Mouse (Mus musculus) ZHBTc4 (cell line): ENCODE measurements around the gene Fam53b.

Source experiments
- DNase-seq: peaks from one replicate; pipeline ENCODE4 v3.0.0-alpha.2; 2011; ENCODE audit warnings: low read depth, low spot score

The Fam53b gene

DNA sequence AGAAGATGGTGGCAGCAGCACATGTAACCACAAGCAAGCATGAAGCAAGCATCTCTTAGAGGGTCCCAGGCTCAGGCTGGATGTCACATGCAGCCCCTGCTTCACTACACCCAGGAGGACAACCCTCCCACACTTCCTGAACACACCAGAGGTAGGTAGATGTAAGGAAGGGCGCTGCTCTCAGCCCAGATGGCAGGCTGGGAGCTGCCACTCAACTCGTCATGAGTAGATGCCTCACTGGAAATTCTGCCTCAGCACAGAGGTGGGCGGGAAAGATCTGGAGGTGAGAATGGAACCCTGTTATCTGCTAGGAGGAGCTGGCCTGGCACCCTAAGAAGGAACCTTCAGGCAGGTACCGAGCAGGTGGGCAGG, 45.7 kb downstream of the Fam53b start:
- no peak for DNase-seq

DNA sequence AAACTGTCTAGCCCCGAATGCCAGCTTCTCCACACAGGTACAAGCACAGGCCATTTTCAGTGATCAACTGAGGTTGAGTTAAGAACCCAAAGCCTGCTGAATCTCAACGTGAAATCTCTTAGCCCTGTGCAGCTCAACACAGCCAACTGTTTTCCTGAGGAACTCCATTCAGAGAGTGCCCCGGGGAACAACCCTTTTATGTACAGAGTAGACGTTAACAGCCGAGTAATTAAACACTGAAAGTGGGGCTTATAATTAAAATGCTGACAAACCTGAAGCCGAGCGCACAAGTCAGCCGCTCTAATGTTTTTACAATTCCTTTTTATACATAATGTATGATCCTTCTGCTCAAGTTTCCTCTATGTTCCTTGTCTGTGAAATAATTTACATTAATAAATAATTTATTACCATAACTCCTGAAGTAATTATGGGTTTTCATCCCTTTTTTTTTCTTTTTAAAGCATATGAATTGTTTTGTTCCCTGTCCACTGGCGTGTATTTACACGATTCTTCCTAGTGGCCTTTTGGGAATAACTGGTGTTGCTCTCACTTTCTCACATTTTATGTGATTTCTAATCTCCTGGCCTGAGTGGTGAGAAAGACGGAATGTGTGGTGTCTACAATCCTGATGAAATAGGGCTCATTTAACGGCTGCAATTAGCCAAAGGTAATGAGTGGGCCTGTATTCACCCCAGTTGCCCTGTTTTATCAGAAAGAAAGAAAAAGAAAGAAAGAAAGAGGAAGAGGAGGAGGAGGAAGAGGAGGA, 46.3 kb downstream of the Fam53b start:
- DNase-seq, result no peak

DNA sequence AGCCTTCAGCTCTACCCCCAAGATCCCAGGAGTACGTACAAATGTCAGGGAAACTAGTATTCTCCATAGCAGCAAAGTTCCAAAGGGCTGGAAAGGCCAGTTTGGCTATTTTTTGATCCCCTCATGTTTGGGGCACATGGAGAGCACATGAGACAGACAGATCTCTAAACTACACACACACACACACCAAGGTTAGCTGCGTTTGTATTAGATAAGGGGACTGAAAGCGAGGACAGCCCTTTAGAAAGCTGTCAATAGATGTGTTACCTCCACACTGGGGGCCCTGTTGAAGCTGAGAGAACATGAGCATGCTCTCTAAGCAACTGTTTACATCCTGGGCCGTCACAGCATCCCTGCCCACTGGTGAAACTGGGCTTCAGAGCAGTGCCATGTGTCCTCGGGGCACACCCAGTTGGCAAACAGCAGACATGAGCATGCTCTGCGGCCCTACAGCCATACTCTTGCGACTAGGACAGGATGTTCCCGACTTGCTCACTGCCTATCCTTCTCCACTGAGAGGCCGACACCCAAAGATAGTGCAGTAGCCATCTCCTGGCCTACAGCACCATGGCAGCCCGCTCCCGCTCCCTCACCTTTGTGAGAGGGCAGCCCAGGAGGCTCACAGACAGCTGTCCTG, 47.3 kb downstream of the Fam53b start:
- DNase-seq, result no peak

DNA sequence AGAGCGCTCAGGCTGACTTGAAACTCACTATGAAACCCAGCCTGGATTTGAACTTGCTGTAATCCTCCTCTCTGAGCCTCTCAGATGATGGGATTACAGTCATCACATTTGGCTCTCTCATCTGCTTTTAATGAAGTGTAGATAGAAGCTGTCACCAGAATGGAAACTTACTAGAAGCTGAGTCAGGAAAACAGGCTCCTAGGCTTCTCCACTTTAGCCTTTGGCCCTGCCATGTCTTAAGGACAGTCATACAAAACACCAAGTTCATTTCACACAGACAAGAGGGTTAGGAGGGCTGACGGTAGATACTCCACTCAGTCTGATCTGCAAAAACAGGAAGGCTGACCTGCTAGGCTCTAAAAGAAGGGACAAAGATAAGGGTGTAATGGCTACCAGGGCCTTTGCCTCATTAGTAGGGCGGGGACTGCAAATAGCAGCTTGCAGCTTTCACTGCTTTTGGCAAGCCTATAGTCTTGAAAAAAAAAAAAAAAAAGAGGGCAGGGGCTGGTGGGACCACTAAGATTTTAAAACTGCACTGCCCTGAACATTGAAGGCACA, 48.0 kb downstream of the Fam53b start:
- DNase-seq, result no peak

DNA sequence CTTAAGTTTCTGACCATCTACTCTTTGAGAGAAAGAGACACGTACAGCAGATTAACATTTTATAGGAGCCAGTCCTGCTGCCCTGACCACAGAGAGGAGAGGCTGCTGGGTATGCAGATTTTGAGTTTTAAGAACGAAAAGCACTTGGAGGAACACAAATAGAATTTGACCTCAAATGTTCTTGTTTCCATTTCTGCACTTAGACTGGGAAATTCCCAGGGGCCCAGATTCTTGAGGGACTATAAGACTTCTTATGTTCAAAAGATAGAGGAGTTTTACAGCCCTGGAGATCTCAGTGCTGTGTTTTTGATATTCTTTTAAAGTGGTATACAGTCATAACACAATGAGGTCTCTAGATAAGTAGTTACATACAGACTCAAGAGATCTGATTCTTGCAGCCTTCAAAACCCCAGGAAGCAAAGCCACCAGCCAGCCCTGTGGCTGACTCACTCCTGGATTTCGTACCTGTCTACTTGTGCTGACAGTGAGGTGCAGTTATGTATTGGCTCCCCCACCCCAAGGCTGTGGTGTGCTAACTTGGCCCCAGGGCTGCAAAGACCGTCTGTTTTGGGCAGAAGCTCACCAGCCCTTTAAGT, 48.7 kb downstream of the Fam53b start:
- no peak for DNase-seq

DNA sequence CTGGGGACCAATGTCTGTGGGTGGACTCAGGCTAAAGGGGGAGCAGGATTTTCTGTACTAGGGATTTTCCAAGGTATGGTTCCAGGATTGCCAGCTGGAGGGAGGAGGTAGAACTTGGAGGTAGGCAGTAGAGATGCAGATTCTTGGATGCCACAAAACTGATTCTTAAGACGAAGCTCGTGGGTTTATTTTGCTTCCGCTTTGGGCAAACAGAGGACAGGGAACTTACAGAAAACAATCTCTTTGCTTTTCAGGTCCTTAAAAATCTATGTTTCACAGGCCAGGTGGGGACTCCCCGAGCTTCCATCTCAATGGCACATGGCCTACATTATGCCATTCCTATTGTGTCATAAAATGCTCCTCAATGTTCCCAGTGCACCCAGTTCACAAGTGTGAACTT, 49.4 kb downstream of the Fam53b start:
- no peak for DNase-seq

DNA sequence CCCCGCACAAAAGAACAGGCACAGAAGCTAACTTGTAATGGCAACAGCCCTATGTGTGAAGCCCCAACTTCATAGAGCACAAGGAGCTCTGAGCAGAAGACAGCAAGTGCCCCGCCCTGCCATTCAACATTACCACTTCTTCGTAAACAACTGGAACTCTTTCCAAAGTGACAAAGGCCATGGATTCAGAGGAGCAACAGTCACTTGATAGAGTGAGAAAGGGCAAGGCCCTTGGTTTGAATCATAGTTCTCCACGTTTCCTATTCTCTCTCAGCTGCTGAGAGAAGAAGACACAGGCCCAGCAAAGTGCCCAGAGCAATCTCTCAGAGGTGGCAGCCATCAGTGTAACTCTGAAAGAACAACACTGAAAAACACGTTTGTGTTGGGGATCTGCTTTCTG, 49.8 kb downstream of the Fam53b start:
- DNase-seq, result no peak

DNA sequence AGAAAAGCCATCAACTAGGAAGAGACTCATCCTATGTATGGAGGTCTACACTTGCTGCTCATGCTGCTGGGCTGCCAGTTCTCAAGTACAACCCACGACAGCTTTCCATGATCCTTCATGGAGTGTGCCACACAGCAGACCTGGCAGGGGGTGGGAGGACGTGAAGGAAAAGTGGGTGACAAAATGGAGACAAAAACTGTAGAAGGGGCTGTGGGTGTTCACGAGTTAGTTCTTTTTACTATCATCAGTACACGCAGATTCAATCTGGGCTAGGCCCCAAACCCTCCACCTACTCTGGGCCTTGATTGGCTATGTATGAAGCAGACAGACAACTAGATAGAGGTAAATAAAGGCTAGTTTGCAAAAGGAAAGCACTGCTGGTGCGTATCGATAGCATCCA, 50.3 kb downstream of the Fam53b start:
- DNase-seq, result no peak

DNA sequence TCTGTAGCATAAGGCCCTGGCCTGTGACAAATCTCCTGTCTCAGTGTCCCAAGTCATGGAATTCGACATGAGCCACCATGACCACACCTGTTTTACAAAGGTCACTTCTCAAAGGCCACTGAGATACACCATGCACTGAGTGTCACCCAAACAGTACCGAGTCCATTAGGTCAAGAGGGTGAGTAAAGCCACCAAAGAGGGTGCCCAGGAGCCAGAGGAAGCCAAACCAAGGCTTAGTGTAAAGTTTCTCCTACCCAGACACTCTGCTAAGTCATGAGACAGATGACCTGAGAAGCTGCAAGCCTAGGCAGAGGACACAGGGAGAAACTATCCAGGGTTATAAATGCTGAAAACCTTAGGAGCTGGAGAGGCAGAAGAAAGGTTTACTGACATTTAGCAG, 52.3 kb downstream of the Fam53b start:
- no peak for DNase-seq

DNA sequence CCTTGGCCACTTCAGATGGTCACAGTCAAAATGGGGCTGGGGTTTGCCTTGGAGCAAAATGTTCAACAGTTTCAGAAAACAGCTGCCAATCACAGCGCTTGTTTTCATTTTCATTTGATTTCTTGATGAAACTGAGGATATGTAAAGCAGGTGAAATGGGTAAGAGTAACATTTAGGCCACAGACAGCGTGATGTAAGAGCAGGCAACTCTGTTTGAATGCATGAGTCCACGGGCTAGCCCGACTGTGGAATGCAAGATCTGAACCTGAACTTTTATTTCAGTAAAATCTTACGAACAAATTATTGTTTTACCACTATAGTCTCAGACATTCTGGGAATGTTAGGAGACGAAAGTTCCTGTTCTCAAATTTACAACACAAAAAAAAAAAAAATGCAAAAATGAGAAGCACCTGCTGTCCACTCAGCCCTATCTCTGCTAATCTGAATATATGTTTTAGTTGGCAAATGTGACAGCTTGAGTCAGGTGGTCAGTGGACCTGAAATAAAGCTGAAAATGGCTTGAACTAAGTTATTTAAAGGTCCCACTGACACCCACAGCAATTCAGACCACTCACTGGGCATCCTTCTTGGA, 53.0 kb downstream of the Fam53b start:
- no peak for DNase-seq

DNA sequence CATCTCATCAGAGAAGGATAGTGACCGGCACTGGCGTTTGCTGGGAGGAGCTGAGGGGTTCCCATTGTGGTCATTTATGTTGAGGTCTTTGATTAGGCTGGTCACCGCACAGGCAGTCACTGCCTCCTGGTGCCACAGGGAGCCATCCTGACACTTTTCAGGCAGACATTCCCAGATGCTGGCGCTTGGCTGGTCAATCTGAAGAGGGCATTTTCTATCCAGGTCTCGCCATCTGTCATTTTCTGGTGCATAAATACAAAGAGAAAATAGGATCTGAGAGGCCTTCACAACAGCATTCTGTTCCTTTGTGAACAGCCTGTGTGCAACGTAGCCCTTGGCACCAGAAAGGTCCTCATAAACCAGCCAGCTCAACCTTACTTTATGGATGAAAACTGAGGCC, 53.8 kb downstream of the Fam53b start:
- DNase-seq, result no peak

DNA sequence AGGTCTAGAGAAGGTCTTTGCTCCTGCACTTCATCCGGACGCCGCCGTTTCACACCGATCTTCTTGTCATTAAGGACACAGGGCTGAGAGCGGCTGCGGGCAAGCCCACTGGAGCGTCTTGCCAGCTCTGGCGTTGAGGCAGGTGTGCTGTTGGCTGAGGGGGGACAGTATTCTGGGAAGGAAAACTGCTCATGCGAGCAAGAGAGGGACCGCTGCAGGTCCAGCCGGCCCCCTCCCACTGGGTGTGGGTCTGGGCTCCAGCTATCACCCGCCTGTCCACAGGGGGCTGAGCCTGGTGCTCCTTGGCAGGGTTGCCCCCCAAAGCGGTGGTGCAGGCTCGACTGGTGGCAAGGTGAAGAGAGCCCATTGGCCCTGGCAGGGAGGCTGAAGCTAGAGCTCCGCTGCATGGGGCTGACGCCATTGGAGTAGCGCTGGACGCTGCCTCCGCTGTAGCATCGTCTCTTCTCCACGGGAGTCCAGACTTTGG, 54.2 kb downstream of the Fam53b start:
- peak; percentile 36 for DNase-seq

DNA sequence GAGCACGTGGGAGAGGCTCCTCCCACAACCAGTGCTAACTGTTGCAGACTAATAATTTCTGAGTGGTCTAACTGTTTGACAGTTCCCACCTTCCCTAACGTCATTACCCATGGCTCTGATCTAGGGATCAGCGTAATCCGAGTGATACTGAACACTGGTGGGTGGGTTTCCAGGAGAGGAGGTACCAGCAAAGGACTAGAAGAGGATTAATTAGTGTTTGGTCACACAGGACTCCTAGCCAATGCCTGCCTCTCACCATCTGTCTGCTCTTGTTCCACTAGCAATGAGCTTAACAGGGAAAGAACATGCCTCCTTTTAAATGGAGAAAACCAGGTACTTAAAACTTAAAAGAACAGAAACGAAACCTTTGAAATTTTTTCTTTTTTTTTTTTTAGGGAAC, 54.8 kb downstream of the Fam53b start:
- no peak for DNase-seq

DNA sequence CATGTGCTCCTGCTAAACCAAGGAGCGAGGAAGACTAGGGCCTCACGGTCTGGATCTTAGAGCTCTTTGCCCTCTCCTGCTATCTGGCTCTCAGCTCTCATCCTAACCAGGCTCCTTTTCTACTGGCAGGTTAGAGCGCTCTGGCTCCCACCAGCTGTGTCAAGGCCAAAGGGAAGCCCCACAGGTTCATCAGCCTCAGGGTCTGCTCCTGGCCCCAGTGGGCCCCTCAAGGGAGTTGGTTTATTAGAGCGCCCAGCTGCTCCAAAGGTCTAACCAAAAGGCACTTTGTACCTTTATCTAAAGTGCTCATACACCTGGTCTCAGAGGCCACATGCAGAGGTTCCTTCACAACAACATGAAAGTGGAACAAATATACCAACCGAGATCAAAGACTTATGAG, 57.4 kb downstream of the Fam53b start:
- no peak for DNase-seq

DNA sequence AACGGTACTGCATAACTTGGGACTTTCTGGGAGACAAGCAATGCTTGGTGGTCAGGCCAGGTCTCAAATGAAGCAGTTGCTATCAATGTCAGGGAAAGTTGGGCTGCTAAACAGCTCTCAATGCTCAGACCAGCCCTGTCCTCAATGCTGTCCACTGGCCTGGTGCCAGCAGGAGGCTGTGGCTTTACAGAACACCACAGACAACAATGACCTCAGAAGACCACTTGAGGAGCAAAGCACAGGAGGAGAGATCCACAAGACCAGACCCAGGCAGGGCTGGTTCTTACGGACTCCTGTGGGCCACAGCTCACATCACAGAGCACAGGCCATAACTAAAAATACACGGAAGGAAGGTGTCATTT, 59.3 kb downstream of the Fam53b start:
- no peak for DNase-seq

DNA sequence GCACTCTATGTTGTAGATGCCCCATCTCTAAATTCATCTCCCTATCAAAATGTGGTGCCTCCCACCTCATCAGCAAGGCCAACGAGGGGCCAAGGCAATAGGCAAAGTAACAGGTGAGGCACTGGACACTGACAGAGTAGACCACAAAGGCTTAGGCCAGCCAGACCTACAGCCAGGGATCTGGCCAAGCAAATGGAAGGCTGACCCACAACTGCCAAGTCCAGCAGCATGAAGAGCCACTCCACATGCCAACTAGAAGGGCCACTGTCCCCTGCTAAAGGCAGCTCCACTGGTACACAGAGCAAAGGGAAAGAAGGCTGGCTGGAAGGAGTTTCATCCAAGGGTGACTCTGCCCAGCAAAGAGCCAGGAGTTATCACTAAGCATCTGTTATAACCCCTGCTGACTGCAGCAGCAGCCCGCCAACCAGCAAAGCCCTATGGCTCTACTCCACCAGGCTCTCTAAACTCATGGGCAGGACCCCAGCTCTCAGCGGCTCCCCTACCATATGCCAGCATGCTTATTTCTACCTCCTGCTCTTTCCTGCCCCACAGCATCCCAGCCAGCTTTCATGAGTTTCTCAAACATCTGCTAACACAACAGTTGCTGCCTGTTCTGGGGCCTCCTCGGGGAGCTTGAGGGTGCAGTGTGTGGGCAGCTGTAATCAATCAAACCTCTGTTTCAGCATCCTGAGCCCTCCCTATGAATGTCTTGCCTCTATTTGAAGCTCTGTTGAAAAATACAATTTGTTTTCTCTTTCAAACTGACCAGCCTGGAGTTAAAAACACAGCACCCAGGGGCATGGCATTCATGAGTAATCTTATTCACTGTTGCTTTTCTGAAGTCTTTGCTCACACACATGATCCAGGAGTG, 59.9 kb downstream of the Fam53b start:
- DNase-seq, result no peak

DNA sequence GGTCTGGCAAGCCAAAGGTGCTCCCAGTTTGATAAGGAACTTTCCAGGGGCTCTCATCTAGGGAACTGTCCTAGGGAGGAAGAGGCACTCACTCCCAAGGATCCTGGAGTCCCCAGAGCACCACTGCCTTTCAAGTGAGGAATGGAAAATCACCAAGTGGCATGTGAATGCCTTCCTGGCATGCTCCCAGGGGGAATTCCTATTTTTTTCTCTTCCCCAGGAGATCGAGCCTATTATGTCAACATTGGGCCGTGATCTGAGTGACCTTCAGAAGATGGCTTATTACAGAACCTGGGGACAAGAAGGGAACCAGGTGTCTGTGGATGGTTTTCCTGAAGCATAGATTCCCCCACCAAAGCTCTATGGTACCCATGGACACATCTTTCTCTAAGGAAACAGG, 62.0 kb downstream of the Fam53b start:
- DNase-seq, result no peak

DNA sequence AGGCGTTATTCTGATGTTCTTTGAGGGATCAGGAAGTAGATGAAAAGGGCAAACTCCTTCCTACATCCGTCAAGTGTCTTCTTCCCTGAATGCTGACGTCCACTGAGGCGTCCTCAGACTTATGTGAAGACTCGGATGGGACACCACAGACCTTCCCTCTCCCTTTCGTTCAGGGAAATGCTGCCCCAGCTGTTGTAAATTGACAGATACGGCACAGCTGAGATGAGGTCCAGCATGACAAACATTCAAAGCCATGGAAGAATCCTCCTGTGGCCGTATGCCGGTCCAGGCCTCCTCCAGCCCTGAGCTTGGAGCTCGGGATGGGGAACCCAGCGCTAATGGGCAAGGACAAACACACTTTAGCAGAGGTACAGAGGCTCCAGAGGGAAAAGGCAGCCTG, 64.2 kb downstream of the Fam53b start:
- no peak for DNase-seq

DNA sequence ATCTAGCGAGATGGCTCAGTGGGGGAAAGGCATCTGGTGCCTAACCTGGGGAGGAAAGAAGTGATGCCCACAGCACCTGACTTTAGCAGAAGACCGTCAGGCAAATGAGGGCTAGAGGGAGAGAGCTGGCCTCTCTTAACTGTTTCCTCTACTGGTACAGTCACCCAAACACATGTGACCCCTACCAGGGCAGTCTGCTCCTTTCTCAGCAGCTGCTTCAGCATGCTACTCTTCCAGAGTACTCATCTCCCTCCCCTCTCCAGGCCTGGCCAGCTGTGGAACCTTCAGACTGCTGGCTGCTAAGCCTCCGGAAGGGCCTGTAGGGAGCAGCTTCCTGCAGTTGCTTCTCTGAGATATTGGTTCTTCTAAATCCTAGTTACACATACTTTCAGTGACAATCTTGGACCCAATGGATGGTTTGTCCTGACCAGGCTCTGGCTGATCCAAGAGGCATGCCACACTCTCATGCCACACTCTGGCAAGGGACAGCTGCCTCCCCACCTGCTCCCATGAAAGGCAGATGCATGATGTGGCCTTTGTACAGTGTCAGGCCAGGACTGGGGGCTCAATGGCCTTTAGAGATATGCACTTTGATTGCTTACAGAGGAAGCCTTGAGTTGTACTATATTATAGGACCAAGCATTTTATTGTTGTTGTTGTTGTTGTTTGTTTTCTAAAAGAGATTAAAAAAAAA, 65.5 kb downstream of the Fam53b start:
- no peak for DNase-seq

DNA sequence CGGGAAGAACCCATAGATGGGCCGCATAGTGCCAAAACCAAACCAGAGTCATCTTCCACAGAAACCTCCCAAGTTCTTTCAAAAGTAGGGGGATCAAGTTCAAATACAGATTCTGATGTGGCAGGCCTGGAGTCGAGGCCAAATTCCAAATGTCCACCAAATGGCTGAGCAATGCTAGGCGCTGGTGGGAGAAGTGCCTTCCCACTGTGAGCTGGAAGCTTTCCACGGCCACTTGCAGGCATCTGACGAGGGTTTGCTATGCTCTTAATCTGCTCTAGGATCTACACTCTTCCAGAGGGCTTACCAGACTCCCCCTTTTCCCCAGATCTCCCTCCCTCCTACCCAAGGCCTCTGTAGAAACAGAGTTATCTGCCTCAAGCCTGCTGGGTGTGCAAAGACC, 66.6 kb downstream of the Fam53b start:
- no peak for DNase-seq

DNA sequence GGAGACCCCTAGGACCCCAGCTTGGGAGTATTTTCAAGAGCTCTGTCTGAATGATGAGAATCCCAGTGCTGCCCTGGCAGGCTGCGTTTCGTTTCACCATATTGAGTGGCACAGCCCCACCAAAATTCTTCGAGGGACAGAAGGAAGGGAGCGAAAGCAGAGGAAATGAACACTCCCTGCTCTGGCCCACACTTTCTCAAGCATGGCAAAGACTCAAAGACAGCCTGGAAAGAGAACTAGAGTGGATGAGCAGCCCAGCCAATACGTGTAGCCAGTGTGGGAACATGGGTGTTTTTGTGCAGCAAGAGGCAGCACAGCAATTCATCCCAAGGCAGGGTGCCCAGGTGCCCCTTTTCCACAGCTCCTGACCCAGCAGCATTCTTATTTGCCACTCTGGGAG, 70.8 kb downstream of the Fam53b start:
- no peak for DNase-seq
